Mouse (Mus musculus) left cerebral cortex, postnatal 25 days (tissue): ENCODE measurements around the gene Klra10. TPM values are rescaled to one million over a fixed set of nuclear protein-coding genes. Genes with fewer than 3 reads are reported as not detected.
"Not testable (repeated sequence)": the region's sequence is repeated elsewhere in the genome, so short reads cannot be mapped to it uniquely, and the experiment has no call there.

Source experiments
- DNase-seq, 2 experiments: peaks; one replicate each; pipeline ENCODE4 v3.0.0; 2022; ENCODE audit warnings: low spot score in 2 of 2, mixed read lengths in 1 of 2
- intact Hi-C: fragments of 180-260 bp; cut with DNase I; formaldehyde crosslinking; loops from one replicate; pipeline ENCODE4 v1.15.1; 2025
- total RNA-seq, 2 experiments: library from RNA; stranded (reverse); gene quantifications; 2 replicates each; pipeline ENCODE4 v1.2.3; 2021

The Klra10 gene
- not detected for total RNA-seq

GRCm38 (mm10) chr6:130281828-130282227, at the start of gene Klra10:
Gene Klra10 (minus strand): TSS chr6:130281928.
- DNase-seq, intact Hi-C loops: not testable (repeated sequence)

GRCm38 (mm10) chr6:130287984-130288649, 6.4 kb upstream of the Klra10 start:
- no peak for DNase-seq
- intact Hi-C loops: no loop called here

- no peak for DNase-seq
- intact Hi-C loops: loop anchor here (5.0 kb wide), 1 partner anchor 208 kb away; no protein-coding TSS in a partner anchor
Observed at GRCm38 (mm10) chr6:130255326-130255725, 26.4 kb downstream of the Klra10 start.

- intact Hi-C loops: loop anchor here (5.0 kb wide), 1 partner anchor 1500 kb away; no protein-coding TSS in a partner anchor
- no peak for DNase-seq
Observed at GRCm38 (mm10) chr6:130237536-130237935, 44.2 kb downstream of the Klra10 start.

GRCm38 (mm10) chr6:130236635-130237034, 45.1 kb downstream of the Klra10 start:
- intact Hi-C loops: loop anchor here (5.0 kb wide), 1 partner anchor 1501 kb away; no protein-coding TSS in a partner anchor
- DNase-seq: no peak

GRCm38 (mm10) chr6:130233222-130233621, 48.5 kb downstream of the Klra10 start, which contains the start of gene Klra7:
Gene Klra7 (minus strand): TSS chr6:130233322.
- intact Hi-C loops: no loop called here

More at GRCm38 (mm10) chr6:130233222-130233621, 48.5 kb downstream of the Klra10 start, which contains the start of gene Klra7:
- DNase-seq: no peak

Other genes starting within 250 kb of the Klra10 start
- not detected for gene Klra4, start 214.7 kb downstream of the Klra10 start, total RNA-seq
- gene Klra8, start 152.0 kb downstream of the Klra10 start, total RNA-seq: not detected
- gene Klra9, start 88.8 kb downstream of the Klra10 start, total RNA-seq: not detected
- gene Klra7, start 48.6 kb downstream of the Klra10 start, total RNA-seq: not detected
- gene Klra3, start 55.6 kb upstream of the Klra10 start, total RNA-seq: not detected
- not detected for gene Klra1, start 104.9 kb upstream of the Klra10 start, total RNA-seq